Mouse (Mus musculus) granulocyte monocyte progenitor cell, adult 5-6 weeks (primary cell): Measurements from ENCODE around the gene Umod. TPM values are rescaled to one million over a fixed set of nuclear protein-coding genes. Genes with fewer than 3 reads are reported as not detected.

Experiments used
- ATAC-seq: replicated peaks from 2 replicates; pipeline ENCODE4 v1.8.0; 2016; ENCODE audit warnings: mild to moderate bottlenecking, moderate TSS enrichment, inconsistent platforms; ENCODE audit not compliant: poor library complexity, severe bottlenecking
- total RNA-seq, 2 experiments: library from RNA; stranded (forward) in 1 of 2; stranded (reverse) in 1 of 2; fragments of 200-712, 200-1000 nt in 1 of 2; fragments of >200 nt in 1 of 2; fragmentation: Nextera tagmentation in 1 of 2; gene quantifications; 2 replicates each; pipeline ENCODE4 v1.2.3; 2014 to 2017

Gene Umod
- total RNA-seq, 2 experiments from 2014 or later = not detected

DNA sequence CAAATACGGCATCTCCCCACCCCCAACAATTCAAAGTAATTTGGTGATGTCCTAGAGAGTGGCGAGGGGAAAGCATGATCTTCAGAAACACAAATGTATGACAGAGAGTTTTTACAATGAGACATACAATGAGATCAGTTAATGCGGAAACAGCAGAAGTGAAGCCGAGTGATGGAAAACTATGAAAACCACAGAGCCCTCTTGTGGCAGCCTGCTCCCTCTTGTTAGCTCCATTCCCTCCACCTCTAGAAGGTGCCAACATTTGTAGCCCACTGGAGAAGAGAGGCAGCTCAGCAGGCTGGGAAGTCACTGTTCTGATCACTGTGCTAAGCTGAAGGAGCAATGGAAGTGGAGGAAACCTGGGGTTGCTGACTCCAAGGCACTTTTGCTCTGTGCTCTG is 35.2 kb downstream of the Umod start:
- ATAC-seq = no peak

- no peak for ATAC-seq
These were observed 37.1 kb downstream of the Umod start for GRCm38 (mm10) chr7:119441938-119442337.

DNA sequence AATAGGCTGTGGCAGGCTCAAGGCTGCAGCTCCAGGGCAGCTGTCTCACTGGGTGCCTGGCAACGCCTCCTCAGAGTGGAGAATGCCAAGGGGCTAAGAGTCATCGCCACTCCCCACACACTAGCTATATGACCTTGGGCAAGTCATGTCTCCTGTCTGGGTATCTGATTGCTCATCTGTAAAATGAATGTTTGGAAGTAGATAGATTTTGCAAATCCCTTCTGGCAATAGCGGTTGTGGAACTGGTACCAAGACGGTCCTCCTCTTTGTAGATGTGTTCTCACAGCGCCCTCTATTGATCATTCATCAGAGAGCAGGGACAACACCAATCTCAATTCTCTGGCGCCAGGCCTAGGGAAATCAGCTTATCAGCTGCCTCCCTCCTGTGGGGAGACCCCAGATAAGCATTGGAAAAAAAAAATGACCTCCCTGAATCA is 51.9 kb downstream of the Umod start:
- no peak; the same call in 1 of the 2 replicates for ATAC-seq

- ATAC-seq = no peak
These were observed 58.4 kb downstream of the Umod start for GRCm38 (mm10) chr7:119420730-119421129.

DNA sequence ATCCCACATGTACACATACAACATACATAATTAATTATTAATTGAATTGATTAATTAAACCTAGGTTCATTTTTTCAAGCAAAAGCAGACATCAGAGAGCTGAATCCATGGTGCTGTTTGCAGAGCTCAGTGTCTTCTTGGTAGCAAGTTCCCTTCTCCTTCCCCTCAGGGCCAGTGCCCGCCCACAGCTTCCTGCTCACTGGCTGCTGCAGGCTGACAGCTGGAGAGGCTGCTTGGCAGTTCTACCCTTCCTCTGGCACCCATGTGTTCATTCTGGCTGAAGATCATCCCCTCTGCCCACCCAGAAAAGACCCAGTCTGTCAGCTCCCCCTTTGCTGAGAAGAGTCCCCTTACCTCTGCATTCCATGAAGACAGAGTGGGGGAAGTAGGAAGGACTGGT is 60.6 kb downstream of the Umod start:
- ATAC-seq = no peak

Other genes with a start within 250 kb of the Umod start
- gene Gp2, start 20.0 kb downstream of the Umod start, total RNA-seq (2014; fragmentation: Nextera tagmentation) = not detected in 2 replicates
- not detected in 2 replicates for gene Gp2, start 20.0 kb downstream of the Umod start, total RNA-seq (2017)
- not detected in 2 replicates for gene Acsm5, start 40.2 kb upstream of the Umod start, total RNA-seq (2014; fragmentation: Nextera tagmentation)
- not detected in 2 replicates for gene Acsm5, start 40.2 kb upstream of the Umod start, total RNA-seq (2017)
- not detected in 2 replicates for gene Pdilt, start 44.2 kb upstream of the Umod start, total RNA-seq (2014; fragmentation: Nextera tagmentation)
- not detected in 2 replicates for gene Pdilt, start 44.2 kb upstream of the Umod start, total RNA-seq (2017)
- not detected in 2 replicates for gene Acsm2, start 75.1 kb upstream of the Umod start, total RNA-seq (2014; fragmentation: Nextera tagmentation)
- not detected in 2 replicates for gene Acsm2, start 75.1 kb upstream of the Umod start, total RNA-seq (2017)
- not detected in 2 replicates for gene Acsm1, start 127.7 kb upstream of the Umod start, total RNA-seq (2014; fragmentation: Nextera tagmentation)
- not detected in 2 replicates for gene Acsm1, start 127.7 kb upstream of the Umod start, total RNA-seq (2017)
- not detected in 2 replicates for gene Acsm4, start 210.7 kb upstream of the Umod start, total RNA-seq (2014; fragmentation: Nextera tagmentation)
- gene Acsm4, start 210.7 kb upstream of the Umod start, total RNA-seq (2017) = not detected in 2 replicates
- 35.8 and 47.8 TPM in 2 replicates for gene Thumpd1, start 241.5 kb upstream of the Umod start, total RNA-seq (2014; fragmentation: Nextera tagmentation)
- gene Thumpd1, start 241.5 kb upstream of the Umod start, total RNA-seq (2017) = 102 and 109 TPM in 2 replicates